Mouse (Mus musculus): ENCODE measurements around the gene Gm340. TPM values are rescaled to one million over a fixed set of nuclear protein-coding genes. Genes with fewer than 3 reads are reported as not detected.

Gm340 gene
- 10 to 100 TPM; 23.8 to 24.0 TPM for total RNA-seq (2023)

GRCm38 (mm10) chr19:41581706-41582420, at the start of gene Gm340:
Gm340 (plus strand) TSS chr19:41582370.

Other genes with a start within 250 kb of the Gm340 start
- gene Pik3ap1, start 197.3 kb upstream of the Gm340 start, total RNA-seq (2023): 10 to 100 TPM; 71.5 to 72.5 TPM
- 10 to 100 TPM; 26.5 to 28.4 TPM for gene Lcor, start 99.7 kb upstream of the Gm340 start, total RNA-seq (2023)
- under 1 TPM; 0.31 to 0.44 TPM for gene Slit1, start 161.3 kb downstream of the Gm340 start, total RNA-seq (2023)
- gene Arhgap19, start 219.7 kb downstream of the Gm340 start, total RNA-seq (2023): 10 to 100 TPM; 55.5 to 56.3 TPM
- 10 to 100 TPM; 28.8 to 35.0 TPM for gene Frat1, start 247.6 kb downstream of the Gm340 start, total RNA-seq (2023)